Mouse (Mus musculus): ENCODE data around the gene Ccpg1os. TPM values are rescaled to one million over a fixed set of nuclear protein-coding genes. Genes with fewer than 3 reads are reported as not detected.
A peak's percentile ranks its signal among the peaks of the same experiment; 100 is the strongest.

The Ccpg1os gene
- total and polyA plus RNA-seq, 3 experiments, result 6.1 to 8.3 (median 7.5) TPM

DNA sequence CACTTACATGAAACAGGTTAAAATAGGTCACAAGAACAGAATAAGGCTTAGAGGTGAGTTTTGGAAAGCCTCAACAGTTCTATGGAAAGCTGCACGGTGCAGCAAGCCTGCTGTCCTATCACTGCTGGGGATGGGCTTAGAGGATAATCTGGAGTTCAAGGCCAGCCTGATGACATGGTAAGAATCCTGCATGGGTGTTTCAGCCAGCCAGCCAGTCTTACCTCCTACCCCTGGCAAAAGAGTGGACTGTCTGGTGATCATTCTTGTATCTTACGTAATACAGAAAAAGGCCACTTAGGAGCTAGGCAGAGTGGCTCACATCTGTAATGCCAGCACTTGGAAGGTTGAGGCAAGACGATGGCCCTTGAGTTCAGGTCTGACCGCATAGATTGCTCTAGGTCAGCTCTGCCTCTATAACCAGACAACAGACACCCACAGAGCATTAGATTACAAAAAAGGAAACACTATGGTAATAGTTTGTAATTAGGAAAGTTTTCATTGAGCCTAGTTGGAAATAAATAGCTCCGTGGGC, 35.5 kb upstream of the Ccpg1os start:
- H3K9ac ChIP-seq (ENCODE audit: low read depth, low read length), result no peak overlapping the region
- WGBS, result 93% methylated on average over 5 of the region's 5 CpGs
- no peak overlapping the region for H3K27ac ChIP-seq
- H3K4me1 ChIP-seq (ENCODE audit: control insufficient read depth, insufficient read depth, low read length), result no peaks in the 10 kb centered on the region
- no peak for TF ChIP-seq POLR2A (IDR thresholded peaks at IDR 0.05; ENCODE audit: insufficient read depth, low read depth, low read length)
- no peak for TF ChIP-seq CTCF (IDR thresholded peaks at IDR 0.05)
- no peak for TF ChIP-seq EP300 (IDR thresholded peaks at IDR 0.05; ENCODE audit: insufficient read depth, low read depth, low read length)
- H3K4me3 ChIP-seq, result no peak overlapping the region
- intact Hi-C loops (cut with DNase I), result no loop called here
- no peak for DNase-seq
- H3K36me3 ChIP-seq (ENCODE audit: control insufficient read depth, insufficient read depth, low read length), result no peaks in the 10 kb centered on the region
- H3K79me2 ChIP-seq (replicated peaks; ENCODE audit: control insufficient read depth, insufficient read depth, low read length), result no peaks in the 10 kb centered on the region
- H3K27me3 ChIP-seq (ENCODE audit: control insufficient read depth, insufficient read depth, low read length), result no peaks in the 10 kb centered on the region

DNA sequence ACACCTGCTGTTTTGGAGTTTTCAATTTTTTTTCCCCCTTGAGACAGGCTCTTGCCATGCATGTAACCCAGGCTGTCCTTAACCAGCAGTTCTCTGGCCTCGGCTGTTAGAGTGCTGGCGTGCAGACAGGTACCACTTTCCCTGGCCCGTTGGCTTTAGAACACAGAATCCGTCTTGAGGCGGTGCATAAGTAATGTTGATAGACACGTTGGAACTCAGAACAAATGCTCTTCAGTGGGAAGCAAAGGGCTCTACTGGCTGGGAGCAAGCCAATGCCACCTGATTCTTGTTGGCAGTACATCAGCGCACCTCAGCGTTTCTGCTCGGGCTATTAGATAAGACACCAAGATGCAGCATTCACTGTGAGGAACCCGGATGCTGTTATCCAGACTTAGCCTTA, 34.7 kb upstream of the Ccpg1os start:
- H3K36me3 ChIP-seq (ENCODE audit: control insufficient read depth, insufficient read depth, low read length), result no peaks in the 10 kb centered on the region
- intact Hi-C loops (cut with DNase I), result no loop called here
- H3K79me2 ChIP-seq (replicated peaks; ENCODE audit: control insufficient read depth, insufficient read depth, low read length), result no peaks in the 10 kb centered on the region
- peak in 1 of 2 experiments; percentile 11 for DNase-seq
- H3K4me3 ChIP-seq, result no peak overlapping the region
- H3K4me1 ChIP-seq (ENCODE audit: control insufficient read depth, insufficient read depth, low read length), result no peaks in the 10 kb centered on the region
- no peaks in the 10 kb centered on the region for H3K27me3 ChIP-seq (ENCODE audit: control insufficient read depth, insufficient read depth, low read length)
- 79% methylated on average over 10 of the region's 10 CpGs for WGBS
- no peak for TF ChIP-seq EP300 (IDR thresholded peaks at IDR 0.05; ENCODE audit: insufficient read depth, low read depth, low read length)
- no peak for TF ChIP-seq POLR2A (IDR thresholded peaks at IDR 0.05; ENCODE audit: insufficient read depth, low read depth, low read length)
- no peak for TF ChIP-seq CTCF (IDR thresholded peaks at IDR 0.05)
- H3K9ac ChIP-seq (ENCODE audit: low read depth, low read length), result no peak overlapping the region
- no peak overlapping the region for H3K27ac ChIP-seq

GRCm38 (mm10) chr9:73014724-73015123, 29.5 kb upstream of the Ccpg1os start:
- Histone ChIP-seq H3K79me2 (replicated peaks; ENCODE audit: control insufficient read depth, insufficient read depth, low read length) (no peaks in the 10 kb centered on the region), H3K4me1 (ENCODE audit: control insufficient read depth, insufficient read depth, low read length) (no peaks in the 10 kb centered on the region), H3K4me3 (no peak overlapping the region), H3K27me3 (ENCODE audit: control insufficient read depth, insufficient read depth, low read length) (no peaks in the 10 kb centered on the region), H3K9ac (ENCODE audit: low read depth, low read length) (no peak overlapping the region), H3K36me3 (ENCODE audit: control insufficient read depth, insufficient read depth, low read length) (no peaks in the 10 kb centered on the region), H3K27ac (no peak overlapping the region)
- no peak for DNase-seq
- 66% methylated on average over 13 of the region's 13 CpGs for WGBS
- no peak for TF ChIP-seq POLR2A (IDR thresholded peaks at IDR 0.05; ENCODE audit: insufficient read depth, low read depth, low read length)
- TF ChIP-seq EP300 (IDR thresholded peaks at IDR 0.05; ENCODE audit: insufficient read depth, low read depth, low read length), result no peak
- no peak for TF ChIP-seq CTCF (IDR thresholded peaks at IDR 0.05)
- intact Hi-C loops (cut with DNase I), result no loop called here

DNA sequence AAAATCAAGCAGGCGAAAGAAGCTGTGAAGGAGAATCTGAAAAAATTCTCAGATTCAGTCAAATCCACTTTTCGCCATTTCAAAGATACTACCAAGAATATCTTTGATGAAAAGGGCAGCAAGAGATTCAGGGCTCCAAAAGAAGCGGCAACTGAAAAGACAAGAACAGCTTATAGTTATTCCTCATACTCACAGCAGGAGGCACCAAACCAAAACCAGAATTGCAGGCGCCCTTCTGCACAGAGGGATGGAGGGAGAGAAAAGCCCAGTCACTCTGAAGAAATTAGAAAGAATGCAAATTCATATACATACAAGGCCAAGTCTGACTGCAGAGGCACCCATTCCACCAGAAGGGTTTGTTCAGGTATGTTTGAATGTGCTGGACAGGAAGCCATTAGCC, 27.4 kb upstream of the Ccpg1os start:
- no peak for DNase-seq
- no peak overlapping the region for H3K4me3 ChIP-seq
- intact Hi-C loops (cut with DNase I), result no loop called here
- 93% methylated on average over 4 of the region's 4 CpGs for WGBS
- no peak overlapping the region for H3K27ac ChIP-seq
- TF ChIP-seq POLR2A (IDR thresholded peaks at IDR 0.05; ENCODE audit: insufficient read depth, low read depth, low read length), result no peak
- peak; percentile 15; the same call in 1 of the 2 replicates for TF ChIP-seq CTCF (IDR thresholded peaks at IDR 0.05)
- H3K4me1 ChIP-seq (ENCODE audit: control insufficient read depth, insufficient read depth, low read length), result no peaks in the 10 kb centered on the region
- H3K9ac ChIP-seq (ENCODE audit: low read depth, low read length), result no peak overlapping the region
- no peaks in the 10 kb centered on the region for H3K36me3 ChIP-seq (ENCODE audit: control insufficient read depth, insufficient read depth, low read length)
- H3K79me2 ChIP-seq (replicated peaks; ENCODE audit: control insufficient read depth, insufficient read depth, low read length), result no peaks in the 10 kb centered on the region
- H3K27me3 ChIP-seq (ENCODE audit: control insufficient read depth, insufficient read depth, low read length), result no peaks in the 10 kb centered on the region

DNA sequence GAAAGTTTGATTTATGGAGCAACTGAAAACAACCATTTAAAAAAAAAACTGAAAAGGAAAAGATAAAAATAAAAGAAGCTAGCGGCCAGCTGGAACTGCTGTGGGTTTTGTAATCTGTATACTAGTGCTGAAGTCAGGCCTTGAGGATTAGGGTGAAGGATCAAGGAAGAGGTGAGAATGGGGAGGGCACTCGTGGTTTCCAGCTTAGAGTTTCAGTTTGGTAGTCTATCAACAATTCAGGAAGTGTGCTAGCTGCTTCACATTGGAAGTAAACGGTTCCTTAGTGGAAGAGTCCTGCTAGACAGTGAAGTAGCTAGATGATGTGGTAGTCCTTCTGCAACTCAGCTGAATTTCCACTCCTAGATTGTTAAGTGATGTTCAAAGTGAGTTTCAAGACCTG, 23.2 kb upstream of the Ccpg1os start:
- Histone ChIP-seq H3K4me1 (ENCODE audit: control insufficient read depth, insufficient read depth, low read length) (no peaks in the 10 kb centered on the region), H3K79me2 (replicated peaks; ENCODE audit: control insufficient read depth, insufficient read depth, low read length) (no peaks in the 10 kb centered on the region)

DNA sequence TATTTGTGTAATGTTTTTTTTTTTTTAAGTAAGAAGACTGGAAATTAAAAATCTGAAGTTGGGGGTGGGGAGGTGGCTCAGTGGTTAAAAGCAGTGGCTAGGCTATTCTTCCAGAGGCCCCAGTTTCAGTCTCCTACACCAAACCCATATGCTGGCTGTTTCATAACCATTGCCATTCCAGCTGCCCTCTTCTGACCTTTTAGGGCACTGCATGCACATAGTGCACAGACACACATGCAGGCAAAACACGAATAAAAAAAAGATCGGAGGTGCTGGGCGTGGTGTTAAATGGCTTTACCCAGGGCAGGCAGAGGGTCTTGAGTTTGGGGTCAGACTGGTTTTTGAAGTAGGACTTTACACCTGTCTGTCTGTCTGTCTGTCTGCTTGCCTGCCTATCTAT, 21.0 kb upstream of the Ccpg1os start:
- no peak overlapping the region for H3K9ac ChIP-seq (ENCODE audit: low read depth, low read length)
- WGBS, result 93% methylated on average over 3 of the region's 3 CpGs
- no peak for DNase-seq
- H3K4me1 ChIP-seq (ENCODE audit: control insufficient read depth, insufficient read depth, low read length), result no peaks in the 10 kb centered on the region
- H3K79me2 ChIP-seq (replicated peaks; ENCODE audit: control insufficient read depth, insufficient read depth, low read length), result no peaks in the 10 kb centered on the region
- H3K4me3 ChIP-seq, result no peak overlapping the region
- no peaks in the 10 kb centered on the region for H3K36me3 ChIP-seq (ENCODE audit: control insufficient read depth, insufficient read depth, low read length)
- no peak overlapping the region for H3K27ac ChIP-seq
- intact Hi-C loops (cut with DNase I), result no loop called here
- TF ChIP-seq EP300 (IDR thresholded peaks at IDR 0.05; ENCODE audit: insufficient read depth, low read depth, low read length) (no peak), POLR2A (IDR thresholded peaks at IDR 0.05; ENCODE audit: insufficient read depth, low read depth, low read length) (no peak), CTCF (IDR thresholded peaks at IDR 0.05) (peak; percentile 29; the same call in 1 of the 2 replicates)
- no peaks in the 10 kb centered on the region for H3K27me3 ChIP-seq (ENCODE audit: control insufficient read depth, insufficient read depth, low read length)

More for the DNA sequence above, 23.2 kb upstream of the Ccpg1os start:
- H3K27ac ChIP-seq, result no peak overlapping the region
- intact Hi-C loops (cut with DNase I), result no loop called here
- no peaks in the 10 kb centered on the region for H3K27me3 ChIP-seq (ENCODE audit: control insufficient read depth, insufficient read depth, low read length)
- no peaks in the 10 kb centered on the region for H3K36me3 ChIP-seq (ENCODE audit: control insufficient read depth, insufficient read depth, low read length)
- H3K4me3 ChIP-seq, result no peak overlapping the region
- no peak overlapping the region for H3K9ac ChIP-seq (ENCODE audit: low read depth, low read length)
- no peak for DNase-seq
- 56% methylated on average over 3 of the region's 3 CpGs for WGBS
- TF ChIP-seq CTCF (IDR thresholded peaks at IDR 0.05), result no peak
- TF ChIP-seq EP300 (IDR thresholded peaks at IDR 0.05; ENCODE audit: insufficient read depth, low read depth, low read length), result no peak
- TF ChIP-seq POLR2A (IDR thresholded peaks at IDR 0.05; ENCODE audit: insufficient read depth, low read depth, low read length), result no peak
